Mouse (Mus musculus) erythroblast, embryonic 14.5 days (primary cell): ENCODE results near the gene Ampd2.

Experiments used
- GATA1 ChIP-seq: IDR thresholded peaks from 2 replicates; pipeline ENCODE4 v1.6.1; 2012; ENCODE audit warnings: low read length, inconsistent platforms, mixed read lengths
- TAL1 ChIP-seq: IDR thresholded peaks from 3 replicates; pipeline ENCODE4 v1.6.1; 2012; ENCODE audit warnings: low read length, inconsistent platforms, mixed read lengths

- no peak for TF ChIP-seq GATA1
- TF ChIP-seq TAL1: no peak
These were observed 42.1 kb upstream of the Ampd2 start for GRCm38 (mm10) chr3:108128520-108128919.
